Comparison of ENCODE assay signal across 9 mouse cellular contexts in the genomic region with DNA sequence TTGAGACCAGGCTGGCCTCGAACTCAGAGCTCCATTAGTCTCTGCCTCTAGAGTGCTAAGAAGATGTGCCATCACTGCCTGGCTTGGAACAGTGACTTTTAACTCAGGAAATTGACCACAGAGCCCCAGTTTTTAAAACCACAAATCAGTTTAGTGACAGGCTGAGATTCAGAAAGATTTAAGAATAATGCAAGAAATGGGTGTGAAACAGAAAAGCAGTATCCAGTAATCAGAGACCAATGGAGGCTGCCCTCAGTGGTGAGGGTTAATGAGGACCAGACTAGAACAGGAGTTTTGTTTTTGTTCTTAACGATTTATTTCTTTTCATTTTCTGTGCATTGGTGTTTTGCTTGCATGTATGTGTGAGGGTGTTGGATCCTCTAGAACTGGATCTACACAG. TPM values are rescaled to one million over a fixed set of nuclear protein-coding genes. Genes with fewer than 3 reads are reported as not detected.
DNase-seq lines count a peak whose midpoint lies in the region; ATAC-seq and TF ChIP-seq lines count a peak whose summit lies in the region.
"Had no signal": no experiment of that assay in that cellular context is flagged by ENCODE, and none has a peak within 500 bp of the region (broad histone marks: within the 10 kb centered on the region; RNA-seq: fewer than 3 reads in every experiment).

No protein-coding gene starts in this region.

- TF ChIP-seq POLR2A in MEL (IDR thresholded peaks at IDR 0.05; ENCODE audit: control insufficient read depth in 1 of 2, insufficient read depth in 1 of 2, low read depth in 1 of 2, low read length in 2 of 2, poor library complexity in 1 of 2): no peak
- TF ChIP-seq POLR2A in thymus, adult 2 months (IDR thresholded peaks at IDR 0.05; ENCODE audit: control insufficient read depth, extremely low read depth, insufficient read depth, low read length, poor library complexity): no peak

- H3K4me2 ChIP-seq in heart, embryonic 16.5 days (ENCODE audit: low read depth, low read length): peak overlapping the region; percentile 90

- H3K79me2 ChIP-seq in MEL (ENCODE audit: control insufficient read depth, insufficient read depth, low read length, poor library complexity) (peaks cover 35% of the 10 kb centered on the region), macrophage (ENCODE audit: inconsistent target) (peaks cover 48% of the 10 kb centered on the region)

- peak overlapping the region; percentile 91 for H3K9ac ChIP-seq in heart, embryonic 16.5 days (ENCODE audit: low read length)
- peak overlapping the region; percentile 62; the same call in 1 of the 2 replicates for H3K9ac ChIP-seq in MEL (ENCODE audit: control insufficient read depth, low read depth, low read length, poor library complexity, severe bottlenecking)

- WGBS in heart, embryonic 16.5 days: 70% methylated on average over 2 of the region's 2 CpGs
- WGBS in hindbrain, embryonic 10.5 days: 78% methylated on average over 2 of the region's 2 CpGs
- 69% methylated on average over 2 of the region's 2 CpGs for WGBS in macrophage (ENCODE audit: missing documents)
- 75% methylated on average over 2 of the region's 2 CpGs for WGBS in thymus, adult 2 months

- no peaks in the 10 kb centered on the region for H3K9me3 ChIP-seq in heart, embryonic 16.5 days (replicated peaks; ENCODE audit: control insufficient read depth, low read length)
- no peaks in the 10 kb centered on the region for H3K9me3 ChIP-seq in MEL (replicated peaks; ENCODE audit: insufficient read depth, low read length)
- H3K9me3 ChIP-seq in hindbrain, embryonic 10.5 days: no peaks in the 10 kb centered on the region

- peak overlapping the region; percentile 98 for H3K27ac ChIP-seq in heart, embryonic 16.5 days (ENCODE audit: low read length)
- H3K27ac ChIP-seq in MEL (ENCODE audit: control insufficient read depth, low read depth, low read length) (peak overlapping the region; percentile 60; the same call in 1 of the 2 replicates), macrophage (peak overlapping the region; percentile 87)
- peak overlapping the region; percentile 97 for H3K27ac ChIP-seq in hindbrain, embryonic 10.5 days
- no peak overlapping the region for H3K27ac ChIP-seq in thymus, adult 2 months (ENCODE audit: control insufficient read depth, insufficient read depth, low read length)

- DNase-seq in heart, postnatal 36 days: no peak
- peak; percentile 27 for DNase-seq in MEL (ENCODE audit: low read depth, low spot score)
- DNase-seq in hindbrain, embryonic 10.5 days (ENCODE audit: low spot score): no peak
- no peak for DNase-seq in cerebellum, postnatal 10 days
- no peak for DNase-seq in thymus, adult 2 months
- no peak for DNase-seq in urinary bladder, postnatal 25 days (ENCODE audit: low spot score)

- no peak for TF ChIP-seq RAD21 in MEL (IDR thresholded peaks at IDR 0.05; ENCODE audit: low read depth, low read length)

- TF ChIP-seq CTCF in MEL (IDR thresholded peaks at IDR 0.05 in 2 of 3, conservative IDR thresholded peaks at IDR 0.05 in 1 of 3; ENCODE audit: control insufficient read depth in 1 of 3, insufficient read depth in 1 of 3, low read depth in 2 of 3, low read length in 3 of 3, poor library complexity in 1 of 3, severe bottlenecking in 1 of 3): no peak
- no peak for TF ChIP-seq CTCF in thymus, adult 2 months (IDR thresholded peaks at IDR 0.05; ENCODE audit: borderline replicate concordance, control insufficient read depth, extremely low read depth, insufficient read depth, low read length, poor library complexity)

- H3K27me3 ChIP-seq in heart, embryonic 16.5 days (ENCODE audit: control insufficient read depth, insufficient read depth, low read length): no peaks in the 10 kb centered on the region
- no peaks in the 10 kb centered on the region for H3K27me3 ChIP-seq in MEL (ENCODE audit: control insufficient read depth in 1 of 2, insufficient read depth in 2 of 2, low read length in 2 of 2)
- H3K27me3 ChIP-seq in hindbrain, embryonic 10.5 days (ENCODE audit: insufficient read depth, poor library complexity, severe bottlenecking): no peaks in the 10 kb centered on the region
- H3K27me3 ChIP-seq in thymus, adult 2 months (ENCODE audit: control insufficient read depth, insufficient read depth, low read length): no peaks in the 10 kb centered on the region
- H3K27me3 ChIP-seq: Patski had no signal

- no peak for TF ChIP-seq EP300 in MEL (IDR thresholded peaks at IDR 0.05; ENCODE audit: low read depth in 1 of 2, low read length in 2 of 2)

- ATAC-seq in heart, embryonic 16.5 days (replicated peaks; ENCODE audit: extremely low read depth, insufficient read depth, low FRiP score): no peak

- H3K36me3 ChIP-seq in heart, embryonic 16.5 days (ENCODE audit: control insufficient read depth, insufficient read depth): peaks cover 17% of the 10 kb centered on the region
- H3K36me3 ChIP-seq in MEL (ENCODE audit: control insufficient read depth in 1 of 2, insufficient read depth in 2 of 2, low read length in 2 of 2) (peaks cover 10 to 53% of the 10 kb centered on the region in 2 experiments), macrophage (ENCODE audit: inconsistent target) (peaks cover 11% of the 10 kb centered on the region; the same call in 1 of the 2 replicates)
- peaks cover 26% of the 10 kb centered on the region for H3K36me3 ChIP-seq in hindbrain, embryonic 10.5 days
- peaks cover 8% of the 10 kb centered on the region for H3K36me3 ChIP-seq in thymus, adult 2 months (ENCODE audit: control insufficient read depth, insufficient read depth, low read length)

- no peak overlapping the region for H3K4me3 ChIP-seq in heart, embryonic 16.5 days (ENCODE audit: low read length)
- H3K4me3 ChIP-seq in MEL (ENCODE audit: control insufficient read depth in 1 of 2, insufficient read depth in 1 of 2, low read depth in 2 of 2, low read length in 2 of 2) (peak overlapping the region in 1 of 2 experiments; percentile 87; a peak in 2 of 4 replicates), macrophage (ENCODE audit: inconsistent target) (peak overlapping the region; percentile 78)
- peak overlapping the region; percentile 80 for H3K4me3 ChIP-seq in hindbrain, embryonic 10.5 days
- no peak overlapping the region for H3K4me3 ChIP-seq in thymus, adult 2 months (ENCODE audit: control insufficient read depth, insufficient read depth, low read length)

- intact Hi-C loops in heart, postnatal 36 days (cut with DNase I): loop anchor here (2.0 to 5.0 kb wide), 3 partner anchors 34 to 127 kb away; partner anchors contain the start of genes Akr1a1, Gpbp1l1, Nasp and Tmem69

- peaks cover 18% of the 10 kb centered on the region for H3K4me1 ChIP-seq in heart, embryonic 16.5 days (ENCODE audit: control insufficient read depth, insufficient read depth, low read length)
- peaks cover 7 to 33% of the 10 kb centered on the region in 2 experiments for H3K4me1 ChIP-seq in MEL (ENCODE audit: control insufficient read depth in 1 of 2, insufficient read depth in 2 of 2, low read length in 2 of 2)
- H3K4me1 ChIP-seq in hindbrain, embryonic 10.5 days (replicated peaks): peaks cover 22% of the 10 kb centered on the region
- H3K4me1 ChIP-seq in thymus, adult 2 months (replicated peaks; ENCODE audit: control insufficient read depth, insufficient read depth, low read length): 0 out of 2 replicates have a peak, but pooled peaks cover 3% of the 10 kb centered on the region

RNA-seq across cellular contexts. Expression of gene Prdx1, which starts 0.7 kb away (rescaled TPM):
- polyA plus RNA-seq in heart, embryonic 16.5 days (2015; fragmentation: Nextera tagmentation; extraction: Ambion mirVana): 934 and 942 TPM in 2 replicates
- 100 to 1,000 TPM; 476 to 489 TPM for total RNA-seq in heart, postnatal 36 days (2021)
- total RNA-seq in MEL (2012; rRNA removed): 223 and 307 TPM in 2 replicates
- polyA plus RNA-seq in MEL (2012; ENCODE audit: insufficient read depth in 1 of 2, insufficient read length in 2 of 2, low read depth in 1 of 2, low replicate concordance in 2 of 2, missing spikeins in 1 of 2): 100 to 1,000 TPM in 1 of 2 experiments, not detected in 1; 416 TPM
- polyA plus RNA-seq in hindbrain, embryonic 10.5 days (2016; fragmentation: Nextera tagmentation; extraction: Ambion mirVana): 1,211 and 1,387 TPM in 2 replicates
- total RNA-seq in macrophage (2018; cell fraction: chromatin; rRNA removed): 100 to 1,000 TPM in 24 of 26 experiments, 10 to 100 TPM in 2; 89.0 to 603 (median 253) TPM
- total RNA-seq in macrophage (2018; cell fraction: cytosol; rRNA removed): 1,000 to 10,000 TPM in 13 of 26 experiments, 100 to 1,000 TPM in 13; 721 to 1,615 (median 996) TPM
- 100 to 1,000 TPM in 25 of 26 experiments, 10 to 100 TPM in 1; 85.1 to 546 (median 313) TPM for total RNA-seq in macrophage (2018; cell fraction: nucleus; rRNA removed)
- 1,330 to 1,969 TPM (median 1,907 TPM) in 3 replicates for polyA plus RNA-seq in macrophage (2018)
- polyA plus RNA-seq in thymus, adult 2 months (2012; rRNA removed): 61.8 and 99.5 TPM in 2 replicates

RNA-seq across cellular contexts. Expression of gene Mmachc, which starts 23.5 kb away (rescaled TPM):
- 39.8 and 45.0 TPM in 2 replicates for polyA plus RNA-seq in heart, embryonic 16.5 days (2015; fragmentation: Nextera tagmentation; extraction: Ambion mirVana)
- total RNA-seq in heart, postnatal 36 days (2021): 10 to 100 TPM; 46.8 to 56.1 TPM
- 12.2 and 15.1 TPM in 2 replicates for total RNA-seq in MEL (2012; rRNA removed)
- polyA plus RNA-seq in MEL (2012; ENCODE audit: insufficient read depth in 1 of 2, insufficient read length in 2 of 2, low read depth in 1 of 2, low replicate concordance in 2 of 2, missing spikeins in 1 of 2): 10 to 100 TPM in 1 of 2 experiments, not detected in 1; 22.8 TPM
- 38.0 and 40.5 TPM in 2 replicates for polyA plus RNA-seq in hindbrain, embryonic 10.5 days (2016; fragmentation: Nextera tagmentation; extraction: Ambion mirVana)
- 1 to 10 TPM in 8 of 26 experiments, under 1 TPM in 7, not detected in 11; 0.34 to 3.6 (median 1.5) TPM for total RNA-seq in macrophage (2018; cell fraction: chromatin; rRNA removed)
- 10 to 100 TPM in 1 of 26 experiments, 1 to 10 TPM in 25; 4.2 to 10.0 (median 6.3) TPM for total RNA-seq in macrophage (2018; cell fraction: cytosol; rRNA removed)
- 1 to 10 TPM in 19 of 26 experiments, under 1 TPM in 6, not detected in 1; 0.50 to 8.3 (median 1.7) TPM for total RNA-seq in macrophage (2018; cell fraction: nucleus; rRNA removed)
- 5.1 to 10.4 TPM (median 9.4 TPM) in 3 replicates for polyA plus RNA-seq in macrophage (2018)
- polyA plus RNA-seq in thymus, adult 2 months (2012; rRNA removed): 10.5 and 10.8 TPM in 2 replicates

RNA-seq across cellular contexts. Expression of gene Ccdc163, which starts 23.6 kb away (rescaled TPM):
- 14.8 and 16.0 TPM in 2 replicates for polyA plus RNA-seq in heart, embryonic 16.5 days (2015; fragmentation: Nextera tagmentation; extraction: Ambion mirVana)
- total RNA-seq in heart, postnatal 36 days (2021): 1 to 10 TPM; 5.7 to 6.2 TPM
- total RNA-seq in MEL (2012; rRNA removed): 12.3 and 14.2 TPM in 2 replicates
- 10 to 100 TPM in 1 of 2 experiments, not detected in 1; 26.0 TPM for polyA plus RNA-seq in MEL (2012; ENCODE audit: insufficient read depth in 1 of 2, insufficient read length in 2 of 2, low read depth in 1 of 2, low replicate concordance in 2 of 2, missing spikeins in 1 of 2)
- polyA plus RNA-seq in hindbrain, embryonic 10.5 days (2016; fragmentation: Nextera tagmentation; extraction: Ambion mirVana): 33.1 and 37.4 TPM in 2 replicates
- total RNA-seq in macrophage (2018; cell fraction: chromatin; rRNA removed): 100 to 1,000 TPM in 1 of 26 experiments, 10 to 100 TPM in 25; 30.6 to 103 (median 65.3) TPM
- 10 to 100 TPM in 22 of 26 experiments, 1 to 10 TPM in 4; 8.1 to 23.9 (median 12.8) TPM for total RNA-seq in macrophage (2018; cell fraction: cytosol; rRNA removed)
- 10 to 100 TPM; 26.0 to 80.4 (median 57.5) TPM for total RNA-seq in macrophage (2018; cell fraction: nucleus; rRNA removed)
- 7.9 to 32.9 TPM (median 10.8 TPM) in 3 replicates for polyA plus RNA-seq in macrophage (2018)
- polyA plus RNA-seq in thymus, adult 2 months (2012; rRNA removed): 46.0 and 48.2 TPM in 2 replicates

RNA-seq across cellular contexts. Expression of gene Akr1a1, which starts 33.2 kb away (rescaled TPM):
- polyA plus RNA-seq in heart, embryonic 16.5 days (2015; fragmentation: Nextera tagmentation; extraction: Ambion mirVana): 580 and 585 TPM in 2 replicates
- total RNA-seq in heart, postnatal 36 days (2021): 100 to 1,000 TPM; 272 to 290 TPM
- 258 and 281 TPM in 2 replicates for total RNA-seq in MEL (2012; rRNA removed)
- polyA plus RNA-seq in MEL (2012; ENCODE audit: insufficient read depth in 1 of 2, insufficient read length in 2 of 2, low read depth in 1 of 2, low replicate concordance in 2 of 2, missing spikeins in 1 of 2): 100 to 1,000 TPM in 1 of 2 experiments, not detected in 1; 358 TPM
- polyA plus RNA-seq in hindbrain, embryonic 10.5 days (2016; fragmentation: Nextera tagmentation; extraction: Ambion mirVana): 559 and 600 TPM in 2 replicates
- total RNA-seq in macrophage (2018; cell fraction: chromatin; rRNA removed): 100 to 1,000 TPM in 24 of 26 experiments, 10 to 100 TPM in 2; 83.3 to 459 (median 260) TPM
- 1,000 to 10,000 TPM; 1,790 to 2,654 (median 2,221) TPM for total RNA-seq in macrophage (2018; cell fraction: cytosol; rRNA removed)
- 1,000 to 10,000 TPM in 2 of 26 experiments, 100 to 1,000 TPM in 24; 276 to 1,128 (median 644) TPM for total RNA-seq in macrophage (2018; cell fraction: nucleus; rRNA removed)
- 1,138 to 1,978 TPM (median 1,711 TPM) in 3 replicates for polyA plus RNA-seq in macrophage (2018)
- 490 and 565 TPM in 2 replicates for polyA plus RNA-seq in thymus, adult 2 months (2012; rRNA removed)

RNA-seq across cellular contexts. Expression of gene Tesk2, which starts 36.1 kb away (rescaled TPM):
- 3.3 and 3.6 TPM in 2 replicates for polyA plus RNA-seq in heart, embryonic 16.5 days (2015; fragmentation: Nextera tagmentation; extraction: Ambion mirVana)
- 1 to 10 TPM; 1.9 to 2.5 TPM for total RNA-seq in heart, postnatal 36 days (2021)
- 2.3 and 2.8 TPM in 2 replicates for total RNA-seq in MEL (2012; rRNA removed)
- polyA plus RNA-seq in MEL (2012; ENCODE audit: insufficient read depth in 1 of 2, insufficient read length in 2 of 2, low read depth in 1 of 2, low replicate concordance in 2 of 2, missing spikeins in 1 of 2) (1 to 10 TPM in 1 of 2 experiments, not detected in 1; 3.3 TPM), macrophage (2018) (3.1 to 8.1 TPM (median 7.1 TPM) in 3 replicates)
- 7.7 and 8.1 TPM in 2 replicates for polyA plus RNA-seq in hindbrain, embryonic 10.5 days (2016; fragmentation: Nextera tagmentation; extraction: Ambion mirVana)
- total RNA-seq in macrophage (2018; cell fraction: chromatin; rRNA removed): 10 to 100 TPM in 20 of 26 experiments, 1 to 10 TPM in 6; 3.4 to 25.8 (median 14.1) TPM
- total RNA-seq in macrophage (2018; cell fraction: cytosol; rRNA removed): 1 to 10 TPM; 3.1 to 9.4 (median 5.5) TPM
- total RNA-seq in macrophage (2018; cell fraction: nucleus; rRNA removed): 10 to 100 TPM in 8 of 26 experiments, 1 to 10 TPM in 18; 3.7 to 21.1 (median 7.0) TPM
- 4.4 and 5.0 TPM in 2 replicates for polyA plus RNA-seq in thymus, adult 2 months (2012; rRNA removed)

Comparison
In these comparisons a context has a peak if more than half of its experiments do, and no peak if none do; other contexts are left out.
1. H3K4me3 ChIP-seq: peak in hindbrain, embryonic 10.5 days (single experiment) and macrophage (single experiment); none in heart, embryonic 16.5 days (single experiment) and thymus, adult 2 months (single experiment).